Mouse (Mus musculus): ENCODE data around the gene Mri1. TPM values are rescaled to one million over a fixed set of nuclear protein-coding genes. Genes with fewer than 3 reads are reported as not detected.

The Mri1 gene
- polyA plus RNA-seq, 1 experiment from 2014 or later = 51.4 TPM

- H3K4me3 ChIP-seq (ENCODE audit: low read length) = no peak overlapping the region
- H3K9me3 ChIP-seq (ENCODE audit: control insufficient read depth, low read length) = no peaks in the 10 kb centered on the region
- H3K4me1 ChIP-seq (replicated peaks; ENCODE audit: control insufficient read depth, insufficient read depth, low read length) = no peaks in the 10 kb centered on the region
- 55% methylated on average over 1 of the region's 1 CpGs for WGBS
- H3K27ac ChIP-seq (ENCODE audit: low read length) = no peak overlapping the region
- ATAC-seq (ENCODE audit: low read depth) = no peak
- H3K27me3 ChIP-seq (ENCODE audit: control insufficient read depth, insufficient read depth, low read depth, low read length) = no peaks in the 10 kb centered on the region
- no peaks in the 10 kb centered on the region for H3K36me3 ChIP-seq (ENCODE audit: control insufficient read depth, insufficient read depth, low read length)
- no peak overlapping the region for H3K4me2 ChIP-seq (ENCODE audit: low read depth, low read length)
- no peak overlapping the region for H3K9ac ChIP-seq (ENCODE audit: low read length)
Measured at GRCm38 (mm10) chr8:84276447-84276846, 19.3 kb upstream of the Mri1 start.

DNA sequence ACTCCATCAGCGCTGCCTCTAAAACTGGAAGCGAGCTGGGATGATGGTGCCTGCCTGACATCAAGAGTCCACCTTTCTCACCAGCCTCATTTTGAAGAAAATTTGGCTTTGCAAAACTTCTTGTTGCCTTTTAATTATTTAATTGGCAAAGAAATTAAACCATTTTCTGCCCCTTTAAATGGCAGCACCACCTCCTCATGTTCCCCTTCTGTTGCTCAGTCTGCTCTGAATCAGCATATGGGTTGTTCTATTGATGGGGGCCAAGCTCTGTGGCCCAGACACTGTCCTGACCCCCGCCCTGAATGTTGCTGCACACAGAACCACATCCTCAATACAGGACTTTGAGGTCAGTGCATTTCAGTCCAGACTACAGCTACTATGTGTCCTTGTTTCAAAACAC lies 16.8 kb upstream of the Mri1 start:
- no peaks in the 10 kb centered on the region for H3K36me3 ChIP-seq (ENCODE audit: control insufficient read depth, insufficient read depth, low read length)
- peaks cover 7% of the 10 kb centered on the region for H3K4me1 ChIP-seq (replicated peaks; ENCODE audit: control insufficient read depth, insufficient read depth, low read length)
- ATAC-seq (ENCODE audit: low read depth) = no peak
- WGBS = 72% methylated on average over 3 of the region's 3 CpGs
- H3K27ac ChIP-seq (ENCODE audit: low read length) = no peak overlapping the region
- H3K9me3 ChIP-seq (ENCODE audit: control insufficient read depth, low read length) = no peaks in the 10 kb centered on the region
- no peaks in the 10 kb centered on the region for H3K27me3 ChIP-seq (ENCODE audit: control insufficient read depth, insufficient read depth, low read depth, low read length)
- no peak overlapping the region for H3K4me2 ChIP-seq (ENCODE audit: low read depth, low read length)
- H3K9ac ChIP-seq (ENCODE audit: low read length) = no peak overlapping the region
- no peak overlapping the region for H3K4me3 ChIP-seq (ENCODE audit: low read length)

- H3K27ac ChIP-seq (ENCODE audit: low read length) = no peak overlapping the region
- H3K9me3 ChIP-seq (ENCODE audit: control insufficient read depth, low read length) = no peaks in the 10 kb centered on the region
- H3K27me3 ChIP-seq (ENCODE audit: control insufficient read depth, insufficient read depth, low read depth, low read length) = no peaks in the 10 kb centered on the region
- no peak overlapping the region for H3K4me2 ChIP-seq (ENCODE audit: low read depth, low read length)
- H3K36me3 ChIP-seq (ENCODE audit: control insufficient read depth, insufficient read depth, low read length) = no peaks in the 10 kb centered on the region
- no peak for ATAC-seq (ENCODE audit: low read depth)
- H3K4me3 ChIP-seq (ENCODE audit: low read length) = no peak overlapping the region
- no peak overlapping the region for H3K9ac ChIP-seq (ENCODE audit: low read length)
- H3K4me1 ChIP-seq (replicated peaks; ENCODE audit: control insufficient read depth, insufficient read depth, low read length) = peaks cover 7% of the 10 kb centered on the region
- WGBS = 69% methylated on average over 4 of the region's 4 CpGs
Measured at GRCm38 (mm10) chr8:84272302-84272701, 15.2 kb upstream of the Mri1 start.

DNA sequence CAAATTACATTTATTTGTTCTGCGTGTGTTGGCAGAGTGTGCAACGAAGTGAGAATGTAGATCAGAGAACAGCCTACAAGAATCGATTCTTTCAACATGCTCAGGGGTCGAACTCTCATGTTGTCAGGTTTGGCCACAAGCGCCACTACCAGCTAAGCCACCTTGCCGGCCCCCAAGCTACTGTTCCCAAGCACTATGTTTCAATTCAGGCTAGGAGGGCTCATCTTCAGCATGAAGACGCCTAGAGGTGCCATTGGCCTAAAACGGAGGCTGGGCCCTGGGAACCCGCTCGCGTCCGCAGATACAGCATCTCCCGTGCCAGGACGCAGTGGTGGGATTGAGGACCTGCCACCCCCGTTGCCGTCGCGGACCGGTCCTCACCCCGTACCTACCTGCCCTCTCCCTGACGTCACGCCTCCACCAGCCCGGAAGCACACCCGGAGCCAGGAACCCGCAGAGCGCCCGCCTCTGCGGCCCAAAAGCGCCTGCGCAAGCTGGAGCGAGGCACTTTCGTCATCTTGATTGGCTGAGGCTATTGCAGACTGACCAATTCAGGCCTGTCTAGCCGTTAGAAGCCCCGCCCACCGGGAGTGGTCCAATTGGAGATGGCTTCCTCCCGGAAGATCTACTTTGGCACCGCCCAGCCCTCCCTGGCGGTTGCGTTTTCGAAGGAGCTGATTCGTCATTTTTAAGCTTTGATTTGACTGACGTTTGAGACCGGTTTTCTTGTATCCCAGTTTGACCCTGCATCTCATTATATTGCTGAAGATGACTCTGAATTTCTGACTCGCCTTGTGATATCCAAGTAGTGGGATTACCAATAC lies 13.0 kb upstream of the Mri1 start, which contains the start of gene Ccdc130:
TSS of gene Ccdc130 (minus strand) at position 431 of the 824 bp plus-strand sequence.
- H3K9ac ChIP-seq (ENCODE audit: low read length) = peak within 1 kb of the TSS; percentile 87
- no peaks in the 10 kb centered on the region for H3K9me3 ChIP-seq (ENCODE audit: control insufficient read depth, low read length)
- peak within 1 kb of the TSS; percentile 80 for H3K4me3 ChIP-seq (ENCODE audit: low read length)
- peaks cover 7% of the 10 kb centered on the region for H3K4me1 ChIP-seq (replicated peaks; ENCODE audit: control insufficient read depth, insufficient read depth, low read length)
- peak within 1 kb of the TSS; percentile 50 for H3K27ac ChIP-seq (ENCODE audit: low read length)
- ATAC-seq (ENCODE audit: low read depth) = peak; percentile 100
- peaks cover 4% of the 10 kb centered on the region; the same call in 1 of the 2 replicates for H3K36me3 ChIP-seq (ENCODE audit: control insufficient read depth, insufficient read depth, low read length)
- WGBS = under 1% methylated on average over 44 of the region's 44 CpGs
- no peaks in the 10 kb centered on the region for H3K27me3 ChIP-seq (ENCODE audit: control insufficient read depth, insufficient read depth, low read depth, low read length)
- H3K4me2 ChIP-seq (ENCODE audit: low read depth, low read length) = peak within 1 kb of the TSS; percentile 89

DNA sequence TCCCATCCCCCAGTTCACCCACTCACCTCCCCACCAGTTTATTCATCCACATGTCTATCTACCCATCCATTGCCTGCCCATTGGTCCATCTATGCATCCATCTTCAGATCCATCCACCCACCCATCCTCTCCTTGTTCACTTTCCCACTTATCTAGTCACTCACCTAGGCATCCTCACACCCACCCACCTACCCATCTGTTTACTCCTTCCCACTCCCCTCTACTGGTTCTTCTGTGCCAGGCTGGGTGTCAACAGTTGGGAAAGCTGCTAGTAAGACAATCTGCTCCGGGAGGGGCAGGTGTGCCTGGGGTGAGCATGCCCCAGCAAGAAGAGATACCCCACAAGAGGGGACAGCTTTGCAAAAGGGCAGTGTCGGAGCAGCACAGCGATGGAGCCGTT lies 4.0 kb upstream of the Mri1 start:
- H3K9ac ChIP-seq (ENCODE audit: low read length) = no peak overlapping the region
- 87% methylated on average over 4 of the region's 4 CpGs for WGBS
- no peak overlapping the region for H3K27ac ChIP-seq (ENCODE audit: low read length)
- no peak overlapping the region for H3K4me3 ChIP-seq (ENCODE audit: low read length)
- peaks cover 14% of the 10 kb centered on the region for H3K36me3 ChIP-seq (ENCODE audit: control insufficient read depth, insufficient read depth, low read length)
- H3K9me3 ChIP-seq (ENCODE audit: control insufficient read depth, low read length) = no peaks in the 10 kb centered on the region
- no peaks in the 10 kb centered on the region for H3K27me3 ChIP-seq (ENCODE audit: control insufficient read depth, insufficient read depth, low read depth, low read length)
- peaks cover 11% of the 10 kb centered on the region for H3K4me1 ChIP-seq (replicated peaks; ENCODE audit: control insufficient read depth, insufficient read depth, low read length)
- no peak overlapping the region for H3K4me2 ChIP-seq (ENCODE audit: low read depth, low read length)
- ATAC-seq (ENCODE audit: low read depth) = no peak

DNA sequence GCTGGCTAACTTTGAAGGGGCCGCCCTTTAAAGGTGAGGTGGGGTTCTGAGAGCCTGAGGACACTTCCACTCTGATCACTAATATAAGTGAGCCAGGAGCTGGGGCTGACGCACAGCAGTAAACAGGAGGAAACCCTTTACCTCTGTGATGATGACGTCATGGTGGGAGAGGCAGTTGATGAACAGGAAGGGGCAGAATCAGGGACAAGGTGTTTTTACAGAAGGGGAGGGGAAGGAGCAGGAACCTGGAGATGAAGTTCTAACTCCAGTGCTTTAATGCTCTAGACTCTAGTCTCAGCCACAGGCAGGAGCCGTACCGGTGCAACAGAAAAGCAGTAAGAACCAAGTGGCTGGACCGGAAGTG lies 686 bp downstream of the Mri1 start:
- H3K4me3 ChIP-seq (ENCODE audit: low read length) = peak overlapping the region; percentile 82
- H3K9me3 ChIP-seq (ENCODE audit: control insufficient read depth, low read length) = no peaks in the 10 kb centered on the region
- H3K27ac ChIP-seq (ENCODE audit: low read length) = peak overlapping the region; percentile 90
- H3K9ac ChIP-seq (ENCODE audit: low read length) = peak overlapping the region; percentile 86
- 10% methylated on average over 6 of the region's 6 CpGs for WGBS
- peak overlapping the region; percentile 97 for H3K4me2 ChIP-seq (ENCODE audit: low read depth, low read length)
- H3K27me3 ChIP-seq (ENCODE audit: control insufficient read depth, insufficient read depth, low read depth, low read length) = no peaks in the 10 kb centered on the region
- peaks cover 14% of the 10 kb centered on the region for H3K4me1 ChIP-seq (replicated peaks; ENCODE audit: control insufficient read depth, insufficient read depth, low read length)
- no peak; the same call in 1 of the 2 replicates for ATAC-seq (ENCODE audit: low read depth)
- H3K36me3 ChIP-seq (ENCODE audit: control insufficient read depth, insufficient read depth, low read length) = peaks cover 13% of the 10 kb centered on the region

DNA sequence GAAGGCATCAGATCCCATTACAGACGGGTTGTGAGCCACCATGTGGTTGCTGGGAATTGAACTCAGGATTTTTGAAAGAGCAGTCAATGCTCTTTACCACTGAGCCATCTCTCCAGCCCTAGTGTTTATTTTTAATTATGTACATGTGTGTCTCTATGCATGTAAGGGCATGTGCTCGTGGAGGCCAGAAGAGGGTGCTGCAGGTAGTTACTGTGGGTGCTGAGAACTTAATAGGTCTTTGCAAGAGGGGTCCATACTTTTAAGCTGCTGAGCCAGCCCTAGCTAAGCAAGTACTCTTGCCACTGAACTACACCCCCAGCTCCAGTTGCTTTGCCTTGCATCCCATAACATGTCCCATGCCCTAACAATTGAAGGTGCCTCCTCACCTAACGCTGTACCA lies 1.3 kb downstream of the Mri1 start:
- no peak for ATAC-seq (ENCODE audit: low read depth)
- H3K27ac ChIP-seq (ENCODE audit: low read length) = 0 out of 2 replicates have a peak overlapping the region, but pooled peaks have one; percentile 1

DNA sequence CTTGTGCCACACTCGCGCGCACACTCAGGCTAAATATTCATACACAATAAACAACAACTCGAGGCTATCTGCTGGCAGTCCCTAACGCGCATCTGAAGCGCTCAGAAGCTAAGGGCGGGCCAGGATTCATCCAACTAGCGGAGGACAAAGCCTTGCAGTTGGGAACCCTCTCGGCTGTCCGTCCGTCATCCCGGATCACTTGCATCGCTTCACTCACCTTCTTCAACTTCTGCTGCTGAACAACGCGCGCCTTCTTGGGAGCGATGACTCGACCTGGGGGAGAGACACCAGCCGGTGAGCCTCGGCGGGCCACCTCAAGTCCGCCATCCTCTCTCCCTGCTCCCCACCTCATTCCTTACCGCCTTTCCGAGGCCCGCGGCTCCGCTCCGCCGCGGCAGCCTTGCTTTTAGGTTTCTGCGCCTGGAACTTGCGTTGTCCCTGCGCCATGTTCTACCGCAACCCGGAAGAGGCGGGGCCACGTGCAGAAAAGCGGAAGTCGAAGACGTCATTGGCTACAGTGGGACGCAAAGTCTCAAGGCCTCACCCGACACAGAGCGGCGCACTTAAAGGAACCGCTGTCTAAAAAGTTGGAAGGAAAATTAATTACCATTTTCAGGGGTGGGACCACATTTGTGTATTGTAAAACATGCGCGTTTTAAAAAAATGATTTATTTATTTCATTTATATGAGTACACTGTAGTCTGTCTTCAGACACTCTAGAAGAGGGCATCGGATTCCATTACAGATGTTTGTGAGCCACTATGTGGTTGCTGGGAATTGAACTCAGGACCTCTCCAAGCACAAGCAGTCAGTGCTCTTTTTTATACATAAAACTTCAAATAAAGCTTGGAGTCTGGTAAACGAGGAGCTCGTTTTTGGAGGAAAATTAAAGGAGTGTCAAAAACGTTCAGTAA lies 7.6 kb downstream of the Mri1 start, which contains the start of gene D8Ertd738e:
TSS of gene D8Ertd738e (minus strand) at position 463 of the 914 bp plus-strand sequence.
- 3% methylated on average over 52 of the region's 52 CpGs for WGBS
- H3K9me3 ChIP-seq (ENCODE audit: control insufficient read depth, low read length) = no peaks in the 10 kb centered on the region

More for the DNA sequence above, 1.3 kb downstream of the Mri1 start:
- Histone ChIP-seq H3K4me2 (ENCODE audit: low read depth, low read length) (peak overlapping the region; percentile 97), H3K4me1 (replicated peaks; ENCODE audit: control insufficient read depth, insufficient read depth, low read length) (peaks cover 14% of the 10 kb centered on the region), H3K27me3 (ENCODE audit: control insufficient read depth, insufficient read depth, low read depth, low read length) (no peaks in the 10 kb centered on the region), H3K36me3 (ENCODE audit: control insufficient read depth, insufficient read depth, low read length) (peaks cover 12% of the 10 kb centered on the region), H3K9ac (ENCODE audit: low read length) (peak overlapping the region; percentile 86), H3K4me3 (ENCODE audit: low read length) (peak overlapping the region; percentile 82), H3K9me3 (ENCODE audit: control insufficient read depth, low read length) (no peaks in the 10 kb centered on the region)
- WGBS = 83% methylated on average over 3 of the region's 3 CpGs

GRCm38 (mm10) chr8:84241821-84242220 lies 15.3 kb downstream of the Mri1 start:
- H3K9ac ChIP-seq (ENCODE audit: low read length) = no peak overlapping the region
- 46% methylated on average over 2 of the region's 2 CpGs for WGBS
- no peaks in the 10 kb centered on the region for H3K27me3 ChIP-seq (ENCODE audit: control insufficient read depth, insufficient read depth, low read depth, low read length)
- no peak overlapping the region for H3K4me3 ChIP-seq (ENCODE audit: low read length)
- peaks cover 20% of the 10 kb centered on the region for H3K36me3 ChIP-seq (ENCODE audit: control insufficient read depth, insufficient read depth, low read length)
- ATAC-seq (ENCODE audit: low read depth) = no peak
- H3K27ac ChIP-seq (ENCODE audit: low read length) = no peak overlapping the region
- H3K4me1 ChIP-seq (replicated peaks; ENCODE audit: control insufficient read depth, insufficient read depth, low read length) = 0 out of 2 replicates have a peak, but pooled peaks cover 6% of the 10 kb centered on the region
- no peak overlapping the region for H3K4me2 ChIP-seq (ENCODE audit: low read depth, low read length)
- no peaks in the 10 kb centered on the region for H3K9me3 ChIP-seq (ENCODE audit: control insufficient read depth, low read length)

More for the DNA sequence above, 7.6 kb downstream of the Mri1 start, which contains the start of gene D8Ertd738e:
- Histone ChIP-seq H3K4me2 (ENCODE audit: low read depth, low read length) (peak within 1 kb of the TSS; percentile 62), H3K36me3 (ENCODE audit: control insufficient read depth, insufficient read depth, low read length) (peaks cover 24% of the 10 kb centered on the region), H3K4me3 (ENCODE audit: low read length) (peak within 1 kb of the TSS; percentile 91), H3K27me3 (ENCODE audit: control insufficient read depth, insufficient read depth, low read depth, low read length) (no peaks in the 10 kb centered on the region), H3K9ac (ENCODE audit: low read length) (peak within 1 kb of the TSS; percentile 94), H3K4me1 (replicated peaks; ENCODE audit: control insufficient read depth, insufficient read depth, low read length) (0 out of 2 replicates have a peak, but pooled peaks cover 3% of the 10 kb centered on the region), H3K27ac (ENCODE audit: low read length) (peak within 1 kb of the TSS; percentile 69)
- ATAC-seq (ENCODE audit: low read depth) = peak; percentile 95

All from lung, embryonic 16.5 days (tissue).